Mouse (Mus musculus): Measurements from ENCODE around the gene Hyal5. TPM values are rescaled to one million over a fixed set of nuclear protein-coding genes. Genes with fewer than 3 reads are reported as not detected.

Gene Hyal5
- total RNA-seq (2021), result not detected
- long read RNA-seq, experiment 1, result 0 reads
- long read RNA-seq, experiment 2, result 0 reads

- no peak for DNase-seq (ENCODE audit: low spot score in 2 of 2)
Observed at GRCm38 (mm10) chr6:24857697-24858096, at the start of gene Hyal5. TSS of gene Hyal5 (plus strand) at chr6:24857997.

GRCm38 (mm10) chr6:24822070-24822469, 35.7 kb upstream of the Hyal5 start:
- no peak for DNase-seq (ENCODE audit: low spot score in 2 of 2)

- no peak for DNase-seq (ENCODE audit: low spot score in 2 of 2)
Observed at GRCm38 (mm10) chr6:24860320-24860719, 2.5 kb downstream of the Hyal5 start.

GRCm38 (mm10) chr6:24863649-24864048, 5.9 kb downstream of the Hyal5 start:
- DNase-seq (ENCODE audit: low spot score in 2 of 2), result no peak

GRCm38 (mm10) chr6:24894146-24894873, 36.5 kb downstream of the Hyal5 start:
- DNase-seq (ENCODE audit: low spot score in 2 of 2), result peak; percentile 15 to 51

- no peak for DNase-seq (ENCODE audit: low spot score in 2 of 2)
Observed at GRCm38 (mm10) chr6:24894874-24895183, 37.0 kb downstream of the Hyal5 start.

GRCm38 (mm10) chr6:24905101-24905500, 47.3 kb downstream of the Hyal5 start:
- DNase-seq (ENCODE audit: low spot score in 2 of 2), result no peak

- DNase-seq (ENCODE audit: low spot score in 2 of 2), result no peak
Observed at GRCm38 (mm10) chr6:24907824-24908223, 50.0 kb downstream of the Hyal5 start.

- no peak for DNase-seq (ENCODE audit: low spot score in 2 of 2)
Observed at GRCm38 (mm10) chr6:24910016-24910727, 52.4 kb downstream of the Hyal5 start.

- no peak for DNase-seq (ENCODE audit: low spot score in 2 of 2)
Observed at GRCm38 (mm10) chr6:24910728-24911105, 52.9 kb downstream of the Hyal5 start.

- DNase-seq (ENCODE audit: low spot score in 2 of 2), result no peak
Observed at GRCm38 (mm10) chr6:24913591-24913990, 55.8 kb downstream of the Hyal5 start.

- peak in 1 of 2 experiments; percentile 19 for DNase-seq (ENCODE audit: low spot score in 2 of 2)
Observed at GRCm38 (mm10) chr6:24925076-24925785, 67.4 kb downstream of the Hyal5 start.

Other genes starting within 250 kb of the Hyal5 start
- 100 to 1,000 TPM; 102 to 112 TPM for gene Wasl, start 193.0 kb upstream of the Hyal5 start, total RNA-seq (2021)
- not detected for gene Hyal6, start 124.8 kb upstream of the Hyal5 start, total RNA-seq (2021)
- gene Hyal4, start 109.7 kb upstream of the Hyal5 start, total RNA-seq (2021), result not detected
- gene Spam1, start 66.8 kb upstream of the Hyal5 start, total RNA-seq (2021), result not detected
- 10 to 100 TPM; 43.7 to 44.9 TPM for gene Tmem229a, start 98.3 kb downstream of the Hyal5 start, total RNA-seq (2021)

All from layer of hippocampus, postnatal 14 days (tissue).